9 mouse cellular contexts compared by ENCODE assay signal in the genomic region with DNA sequence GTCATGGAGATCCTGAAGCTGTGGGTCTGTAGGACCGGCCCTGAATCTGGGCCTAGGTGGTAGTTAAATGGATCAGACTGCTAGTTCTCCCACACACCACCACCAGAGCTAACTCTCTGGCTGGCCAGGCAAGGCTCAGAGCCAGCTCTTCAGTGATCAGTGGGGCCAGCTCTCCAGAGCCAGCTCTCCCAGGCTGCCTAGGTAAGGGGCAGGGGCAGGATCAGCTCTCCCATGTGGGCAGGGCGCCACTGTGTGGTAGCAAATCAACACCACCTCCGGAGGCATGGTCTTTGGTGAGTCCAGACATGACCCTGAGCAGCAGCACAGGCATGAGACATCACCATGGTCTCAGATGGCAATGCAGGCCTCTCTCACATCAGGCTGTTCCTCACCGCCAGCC. TPM values are rescaled to one million over a fixed set of nuclear protein-coding genes. Genes with fewer than 3 reads are reported as not detected.
DNase-seq lines count a peak whose midpoint lies in the region; ATAC-seq and TF ChIP-seq lines count a peak whose summit lies in the region.
"Had no signal": no experiment of that assay in that cellular context is flagged by ENCODE, and none has a peak within 500 bp of the region (broad histone marks: within the 10 kb centered on the region; RNA-seq: fewer than 3 reads in every experiment).

No protein-coding gene starts in this region.

- peak; percentile 84 for TF ChIP-seq CTCF in stomach, postnatal 0 days (IDR thresholded peaks at IDR 0.05; ENCODE audit: low read depth)

- ATAC-seq in stomach, postnatal 0 days (ENCODE audit: low FRiP score, low TSS enrichment), result peak; percentile 82

- peaks cover 2% of the 10 kb centered on the region; the same call in 1 of the 2 replicates for H3K36me3 ChIP-seq in stomach, postnatal 0 days (ENCODE audit: control insufficient read depth, insufficient read depth, low read length)

- no peak for TF ChIP-seq EP300 in stomach, postnatal 0 days (optimal IDR thresholded peaks at IDR 0.05)

- DNase-seq in urinary bladder, adult 18-20 months (ENCODE audit: low spot score in 2 of 2), result peak; percentile 26 to 39
- no peak for DNase-seq in urinary bladder, postnatal 10 days (ENCODE audit: low spot score)
- peak; percentile 91 for DNase-seq in adrenal gland, adult 8-10 months
- DNase-seq in gastrocnemius, postnatal 25 days, result peak; percentile 56
- peak; percentile 90 for DNase-seq in kidney, adult 9 months
- peak; percentile 80 for DNase-seq in lung, postnatal 36 days
- peak; percentile 72 for DNase-seq in stomach, postnatal 0 days (ENCODE audit: low spot score)
- no peak for DNase-seq in cerebellum, adult 18-20 months

- no peak overlapping the region for H3K27ac ChIP-seq in stomach, postnatal 0 days (replicated peaks)
- H3K27ac ChIP-seq: heart, embryonic 13.5 days had no signal

- no peak overlapping the region for H3K9ac ChIP-seq in stomach, postnatal 0 days (ENCODE audit: low read length)
- H3K9ac ChIP-seq: heart, embryonic 13.5 days had no signal

- 75% methylated on average over 4 of the region's 4 CpGs for WGBS in stomach, postnatal 0 days

- H3K4me1 ChIP-seq in stomach, postnatal 0 days (replicated peaks; ENCODE audit: control insufficient read depth, insufficient read depth), result no peaks in the 10 kb centered on the region; the same call in 1 of the 2 replicates
- H3K4me1 ChIP-seq: heart, embryonic 13.5 days had no signal

- H3K4me2 ChIP-seq in stomach, postnatal 0 days (replicated peaks; ENCODE audit: low read depth), result no peak overlapping the region
- H3K4me2 ChIP-seq: heart, embryonic 13.5 days had no signal

- no peaks in the 10 kb centered on the region for H3K27me3 ChIP-seq in stomach, postnatal 0 days (ENCODE audit: control insufficient read depth, insufficient read depth, low read length)
- H3K27me3 ChIP-seq: heart, embryonic 13.5 days had no signal

- no peaks in the 10 kb centered on the region for H3K9me3 ChIP-seq in stomach, postnatal 0 days (ENCODE audit: control insufficient read depth, low read length)
- H3K9me3 ChIP-seq: heart, embryonic 13.5 days had no signal

- no peak overlapping the region for H3K4me3 ChIP-seq in stomach, postnatal 0 days (ENCODE audit: low read depth, low read length)
- H3K4me3 ChIP-seq: heart, embryonic 13.5 days had no signal

RNA-seq across cellular contexts. Expression of a gene that starts 15.0 kb away (rescaled TPM):
- total RNA-seq in adrenal gland, adult 8-10 months (2022), result 10 to 100 TPM; 36.9 to 43.0 (median 39.3) TPM
- 10 to 100 TPM; 11.0 to 11.5 TPM for total RNA-seq in gastrocnemius, postnatal 25 days (2021)
- polyA plus RNA-seq in stomach, postnatal 0 days (2015; fragmentation: Nextera tagmentation; extraction: Ambion mirVana), result 2.0 and 2.2 TPM in 2 replicates

RNA-seq across cellular contexts. Expression of a gene that starts 25.1 kb away (rescaled TPM):
- 10 to 100 TPM; 44.3 to 72.0 (median 46.8) TPM for total RNA-seq in adrenal gland, adult 8-10 months (2022)
- total RNA-seq in gastrocnemius, postnatal 25 days (2021), result 1 to 10 TPM; 1.8 to 1.9 TPM
- polyA plus RNA-seq in stomach, postnatal 0 days (2015; fragmentation: Nextera tagmentation; extraction: Ambion mirVana), result 14.0 and 18.8 TPM in 2 replicates

RNA-seq across cellular contexts. Expression of a gene that starts 25.4 kb away (rescaled TPM):
- total RNA-seq in adrenal gland, adult 8-10 months (2022), result 10 to 100 TPM; 84.5 to 100.0 (median 90.1) TPM
- 100 to 1,000 TPM in 1 of 2 experiments, 10 to 100 TPM in 1; 95.6 to 108 TPM for total RNA-seq in gastrocnemius, postnatal 25 days (2021)
- polyA plus RNA-seq in stomach, postnatal 0 days (2015; fragmentation: Nextera tagmentation; extraction: Ambion mirVana), result 269 and 275 TPM in 2 replicates

RNA-seq across cellular contexts. Expression of a gene that starts 33.5 kb away (rescaled TPM):
- 100 to 1,000 TPM; 129 to 168 (median 144) TPM for total RNA-seq in adrenal gland, adult 8-10 months (2022)
- total RNA-seq in gastrocnemius, postnatal 25 days (2021), result 10 to 100 TPM; 88.1 to 96.9 TPM
- polyA plus RNA-seq in stomach, postnatal 0 days (2015; fragmentation: Nextera tagmentation; extraction: Ambion mirVana), result 123 and 124 TPM in 2 replicates

RNA-seq across cellular contexts. Expression of a gene that starts 50.5 kb away (rescaled TPM):
- total RNA-seq in adrenal gland, adult 8-10 months (2022), result 10 to 100 TPM; 14.8 to 29.9 (median 22.3) TPM
- 1 to 10 TPM; 2.1 to 2.7 TPM for total RNA-seq in gastrocnemius, postnatal 25 days (2021)
- polyA plus RNA-seq in stomach, postnatal 0 days (2015; fragmentation: Nextera tagmentation; extraction: Ambion mirVana), result 3.0 and 3.2 TPM in 2 replicates

Comparison
In these comparisons a context has a peak if more than half of its experiments do, and no peak if none do; other contexts are left out.
1. DNase-seq: peak in urinary bladder, adult 18-20 months (2 of 2), adrenal gland, adult 8-10 months (single experiment), gastrocnemius, postnatal 25 days (single experiment), kidney, adult 9 months (single experiment), lung, postnatal 36 days (single experiment) and stomach, postnatal 0 days (single experiment); none in urinary bladder, postnatal 10 days (single experiment) and cerebellum, adult 18-20 months (0 of 2).
2. RNA of a gene that starts 25.1 kb away (total RNA-seq): 44.3 to 72.0 TPM in adrenal gland, adult 8-10 months; 1.8 to 1.9 TPM in gastrocnemius, postnatal 25 days; every median in the first group is over 10 times any median in the second.